Mouse (Mus musculus): ENCODE data around the gene Cldn2. TPM values are rescaled to one million over a fixed set of nuclear protein-coding genes. Genes with fewer than 3 reads are reported as not detected.
A peak's percentile ranks its signal among the peaks of the same experiment; 100 is the strongest.
"Not testable (repeated sequence)": the region's sequence is repeated elsewhere in the genome, so short reads cannot be mapped to it uniquely, and the experiment has no call there.

Gene Cldn2
- 8.1 and 8.4 TPM in 2 replicates for polyA plus RNA-seq (2015; fragmentation: Nextera tagmentation; extraction: Ambion mirVana)

DNA sequence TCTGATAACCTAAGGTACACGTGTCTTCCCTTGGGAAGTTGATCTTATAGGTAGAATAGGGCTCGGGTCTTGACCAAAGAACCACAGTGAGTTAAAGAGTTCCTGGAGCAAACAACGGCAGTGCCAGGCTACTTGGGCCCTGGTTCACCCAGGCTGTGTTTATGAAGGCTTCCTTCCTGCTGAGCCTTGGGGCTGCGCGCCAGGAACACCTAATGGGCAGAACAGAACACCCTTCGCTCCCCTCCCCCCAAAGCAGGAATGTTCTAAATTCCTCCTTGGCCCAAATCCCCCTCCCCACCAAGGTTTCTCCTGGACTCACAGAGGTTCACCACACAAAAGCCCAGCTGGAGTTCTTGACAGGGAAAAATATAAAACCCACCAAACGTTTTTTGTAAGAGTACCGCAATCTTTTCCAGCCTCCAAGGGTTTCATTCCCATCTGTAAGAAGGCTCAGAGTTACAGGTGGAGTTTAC lies at the start of gene Cldn2:
Gene Cldn2, plus strand, starts transcription at position 423 of the 473 bp plus-strand sequence.
- H3K9me3 ChIP-seq (ENCODE audit: low read length): no peaks in the 10 kb centered on the region
- H3K4me1 ChIP-seq (ENCODE audit: insufficient read depth): no peaks in the 10 kb centered on the region
- no peak within 1 kb of the TSS for H3K4me3 ChIP-seq (ENCODE audit: low read depth, low read length)
- no peak for TF ChIP-seq EP300 (IDR thresholded peaks at IDR 0.05; ENCODE audit: low read depth)
- TF ChIP-seq CTCF (IDR thresholded peaks at IDR 0.05; ENCODE audit: low read depth): no peak
- no peaks in the 10 kb centered on the region for H3K36me3 ChIP-seq (replicated peaks; ENCODE audit: insufficient read depth, low read length)
- H3K27me3 ChIP-seq (ENCODE audit: insufficient read depth, low read length): no peaks in the 10 kb centered on the region
- no peak within 1 kb of the TSS for H3K4me2 ChIP-seq (ENCODE audit: low read depth, low read length)
- no peak within 1 kb of the TSS for H3K27ac ChIP-seq (ENCODE audit: low read depth)
- no peak for ATAC-seq
- no peak for DNase-seq
- 78% methylated on average over 8 of the region's 8 CpGs for WGBS (ENCODE audit: insufficient replicate concordance)
- no peak within 1 kb of the TSS for H3K9ac ChIP-seq (replicated peaks)

DNA sequence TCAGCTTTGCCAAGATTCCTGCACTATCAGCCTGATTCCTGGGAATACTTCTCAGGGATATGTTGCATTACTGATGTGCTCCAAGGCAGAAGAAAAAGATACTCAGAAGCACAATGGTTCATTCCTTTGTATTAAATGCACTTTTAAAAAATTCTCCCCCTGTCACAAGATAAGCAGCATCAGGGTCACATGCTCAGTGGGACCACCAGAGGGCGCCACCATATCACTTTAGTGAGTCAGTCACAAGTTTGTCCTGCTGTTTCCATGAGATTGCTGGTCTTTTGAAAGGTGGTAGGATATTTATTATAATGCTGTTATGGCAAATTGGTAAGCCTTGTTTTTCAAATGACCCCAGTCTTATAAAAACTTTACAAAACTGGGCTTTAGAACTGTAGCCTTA lies 48.8 kb upstream of the Cldn2 start:
- no peak overlapping the region for H3K4me3 ChIP-seq (ENCODE audit: low read depth, low read length)
- 0% methylated on average over 1 of the region's 1 CpGs for WGBS (ENCODE audit: insufficient replicate concordance)
- peak; percentile 58 for DNase-seq
- H3K27ac ChIP-seq (ENCODE audit: low read depth): no peak overlapping the region
- no peak overlapping the region for H3K9ac ChIP-seq (replicated peaks)
- no peaks in the 10 kb centered on the region for H3K4me1 ChIP-seq (ENCODE audit: insufficient read depth)
- no peaks in the 10 kb centered on the region for H3K27me3 ChIP-seq (ENCODE audit: insufficient read depth, low read length)
- H3K9me3 ChIP-seq (ENCODE audit: low read length): 0 out of 2 replicates have a peak, but pooled peaks cover 2% of the 10 kb centered on the region
- ATAC-seq: no peak
- 0 out of 2 replicates have a peak, but pooled peaks cover 2% of the 10 kb centered on the region for H3K36me3 ChIP-seq (replicated peaks; ENCODE audit: insufficient read depth, low read length)
- TF ChIP-seq EP300 (IDR thresholded peaks at IDR 0.05; ENCODE audit: low read depth): no peak
- TF ChIP-seq CTCF (IDR thresholded peaks at IDR 0.05; ENCODE audit: low read depth): peak; percentile 73
- H3K4me2 ChIP-seq (ENCODE audit: low read depth, low read length): no peak overlapping the region

DNA sequence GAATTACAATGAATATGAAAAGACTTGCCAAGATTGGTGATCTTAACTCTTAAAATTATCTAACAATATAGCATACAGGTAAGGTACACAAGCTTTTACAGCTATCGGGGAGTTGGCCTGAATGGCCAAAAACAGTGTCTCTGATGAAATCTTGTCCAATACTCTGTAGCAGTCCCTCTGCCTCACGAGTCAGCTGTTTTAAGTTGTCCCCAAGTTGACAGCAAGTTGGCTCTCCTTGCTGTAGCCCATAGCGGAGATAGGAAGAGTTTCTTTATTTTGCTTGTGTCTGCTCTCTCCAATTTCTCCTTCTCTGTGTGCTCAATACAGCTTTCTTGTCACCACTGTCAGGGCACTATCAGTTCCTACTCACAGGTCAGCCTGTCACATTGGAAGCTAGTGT lies 42.0 kb upstream of the Cldn2 start:
- not testable (repeated sequence) for H3K4me3 ChIP-seq (ENCODE audit: low read depth, low read length); H3K9ac ChIP-seq (replicated peaks); H3K4me2 ChIP-seq (ENCODE audit: low read depth, low read length); H3K4me1 ChIP-seq (ENCODE audit: insufficient read depth); DNase-seq; H3K9me3 ChIP-seq (ENCODE audit: low read length); H3K27me3 ChIP-seq (ENCODE audit: insufficient read depth, low read length); ATAC-seq; H3K36me3 ChIP-seq (replicated peaks; ENCODE audit: insufficient read depth, low read length); H3K27ac ChIP-seq (ENCODE audit: low read depth)
- 70% methylated on average over 3 of the region's 3 CpGs for WGBS (ENCODE audit: insufficient replicate concordance)

DNA sequence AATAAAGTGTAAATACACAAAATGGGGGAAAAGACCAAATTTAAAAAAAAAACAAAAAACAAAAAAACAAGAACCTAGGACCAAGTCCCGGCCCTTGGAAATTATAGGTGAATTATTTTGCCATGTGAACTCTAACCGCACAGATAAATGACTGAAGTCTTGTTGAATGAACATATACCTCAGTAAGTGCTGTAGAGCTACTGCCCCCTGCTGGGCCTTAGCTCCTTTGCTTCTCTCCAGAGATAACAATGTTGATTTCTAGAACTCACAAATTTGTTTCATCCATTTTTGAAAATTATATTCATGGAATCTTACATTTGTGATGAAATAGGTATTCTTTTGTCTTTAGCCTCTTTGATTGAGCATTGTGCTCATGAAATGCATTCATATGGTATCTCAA lies 38.1 kb upstream of the Cldn2 start:
- H3K9ac ChIP-seq (replicated peaks): no peak overlapping the region
- H3K36me3 ChIP-seq (replicated peaks; ENCODE audit: insufficient read depth, low read length): no peaks in the 10 kb centered on the region
- no peaks in the 10 kb centered on the region for H3K27me3 ChIP-seq (ENCODE audit: insufficient read depth, low read length)
- DNase-seq: no peak
- no peak for ATAC-seq
- H3K4me2 ChIP-seq (ENCODE audit: low read depth, low read length): no peak overlapping the region
- no peak overlapping the region for H3K4me3 ChIP-seq (ENCODE audit: low read depth, low read length)
- TF ChIP-seq EP300 (IDR thresholded peaks at IDR 0.05; ENCODE audit: low read depth) (no peak), CTCF (IDR thresholded peaks at IDR 0.05; ENCODE audit: low read depth) (peak; percentile 63)
- no peak overlapping the region for H3K27ac ChIP-seq (ENCODE audit: low read depth)
- no peaks in the 10 kb centered on the region for H3K4me1 ChIP-seq (ENCODE audit: insufficient read depth)
- H3K9me3 ChIP-seq (ENCODE audit: low read length): no peaks in the 10 kb centered on the region
- WGBS (ENCODE audit: insufficient replicate concordance): 52% methylated on average over 2 of the region's 2 CpGs

DNA sequence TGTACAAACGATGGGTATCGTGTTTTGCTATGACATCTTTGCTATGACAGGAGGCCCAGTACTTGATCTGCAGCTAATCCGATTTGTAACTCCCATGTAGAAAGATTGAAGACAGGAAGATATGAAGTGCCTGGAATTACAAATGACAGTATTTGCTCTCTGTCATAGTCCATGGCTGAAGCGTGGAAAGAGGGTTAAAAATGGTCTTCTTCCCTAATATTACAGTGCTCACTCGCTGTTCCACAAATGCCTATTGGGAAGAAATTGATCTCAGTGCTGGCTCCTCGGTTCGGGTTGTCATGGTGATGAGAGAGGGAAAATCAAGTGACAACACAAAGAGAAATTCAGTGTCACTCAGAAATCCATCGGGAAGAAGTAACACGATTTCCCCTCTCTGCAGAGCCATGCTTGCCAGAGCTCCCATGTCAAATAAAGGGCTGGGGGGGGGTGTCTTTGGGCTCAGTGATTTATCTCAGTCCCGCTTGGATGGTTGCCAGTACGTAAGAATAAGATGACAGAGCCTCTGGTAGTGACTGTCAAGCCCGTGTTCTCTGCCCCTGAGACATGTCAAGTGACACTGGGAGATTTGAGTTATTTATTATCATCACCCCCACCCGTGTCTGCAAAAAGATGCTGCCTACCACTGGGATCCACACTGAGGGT lies 30.5 kb upstream of the Cldn2 start:
- H3K27ac ChIP-seq (ENCODE audit: low read depth): no peak overlapping the region
- H3K9me3 ChIP-seq (ENCODE audit: low read length): no peaks in the 10 kb centered on the region
- no peak for TF ChIP-seq CTCF (IDR thresholded peaks at IDR 0.05; ENCODE audit: low read depth)
- no peak for TF ChIP-seq EP300 (IDR thresholded peaks at IDR 0.05; ENCODE audit: low read depth)
- H3K4me3 ChIP-seq (ENCODE audit: low read depth, low read length): no peak overlapping the region
- ATAC-seq (no peak), DNase-seq (no peak)
- no peak overlapping the region for H3K4me2 ChIP-seq (ENCODE audit: low read depth, low read length)
- H3K36me3 ChIP-seq (replicated peaks; ENCODE audit: insufficient read depth, low read length): no peaks in the 10 kb centered on the region
- no peaks in the 10 kb centered on the region for H3K27me3 ChIP-seq (ENCODE audit: insufficient read depth, low read length)
- WGBS (ENCODE audit: insufficient replicate concordance): 77% methylated on average over 13 of the region's 13 CpGs
- peaks cover 3% of the 10 kb centered on the region; the same call in 1 of the 2 replicates for H3K4me1 ChIP-seq (ENCODE audit: insufficient read depth)
- no peak overlapping the region for H3K9ac ChIP-seq (replicated peaks)

DNA sequence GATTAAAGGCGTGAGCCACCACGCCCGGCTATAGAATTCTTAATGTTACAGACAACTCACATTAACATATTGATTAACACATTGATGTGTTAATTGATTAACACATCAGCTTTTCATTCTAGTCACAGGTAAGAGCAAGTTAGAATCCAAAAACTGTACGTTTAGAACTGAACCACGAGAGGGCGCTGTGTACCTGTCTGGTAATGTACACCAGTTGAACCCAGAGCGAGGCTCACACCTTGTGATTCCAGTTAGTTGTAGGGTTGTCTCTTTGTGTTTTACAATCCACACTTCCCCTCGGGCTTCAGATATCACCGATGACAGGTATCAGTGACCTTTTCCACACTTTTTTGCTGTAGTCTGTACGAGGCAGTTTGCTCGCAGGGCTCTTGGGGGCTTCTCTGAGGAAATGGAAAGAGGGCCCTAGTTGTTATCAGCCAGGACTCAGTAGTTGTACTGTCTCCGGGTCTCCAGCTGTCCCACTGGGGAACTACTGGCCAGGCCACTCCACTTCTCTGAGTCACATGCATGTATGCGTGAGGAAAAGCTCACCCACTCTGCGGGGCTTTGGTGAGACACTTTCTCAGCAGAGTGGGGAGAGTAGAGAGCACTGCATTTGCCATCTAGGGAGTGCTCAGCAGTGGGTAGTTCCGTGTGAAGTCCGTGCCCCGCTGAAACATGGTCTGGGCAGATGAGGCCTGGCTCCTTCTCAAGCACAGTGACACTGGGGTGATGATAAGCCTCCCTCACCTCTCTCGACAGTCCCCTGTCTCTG lies 26.1 kb upstream of the Cldn2 start:
- no peaks in the 10 kb centered on the region for H3K27me3 ChIP-seq (ENCODE audit: insufficient read depth, low read length)
- WGBS (ENCODE audit: insufficient replicate concordance): 27% methylated on average over 18 of the region's 18 CpGs
- peak; percentile 63 for DNase-seq
- H3K27ac ChIP-seq (ENCODE audit: low read depth): no peak overlapping the region
- ATAC-seq: peak; percentile 65
- no peak overlapping the region for H3K9ac ChIP-seq (replicated peaks)
- no peak for TF ChIP-seq EP300 (IDR thresholded peaks at IDR 0.05; ENCODE audit: low read depth)
- TF ChIP-seq CTCF (IDR thresholded peaks at IDR 0.05; ENCODE audit: low read depth): peak; percentile 83
- H3K9me3 ChIP-seq (ENCODE audit: low read length): no peaks in the 10 kb centered on the region
- H3K4me2 ChIP-seq (ENCODE audit: low read depth, low read length): peak overlapping the region; percentile 33; the same call in 1 of the 2 replicates
- no peak overlapping the region for H3K4me3 ChIP-seq (ENCODE audit: low read depth, low read length)
- H3K4me1 ChIP-seq (ENCODE audit: insufficient read depth): peaks cover 3% of the 10 kb centered on the region; the same call in 1 of the 2 replicates
- no peaks in the 10 kb centered on the region for H3K36me3 ChIP-seq (replicated peaks; ENCODE audit: insufficient read depth, low read length)
